Mouse (Mus musculus) Muller cell, postnatal 12 days (primary cell): ENCODE results near the gene Btbd35f28.
"Not testable (repeated sequence)": the region's sequence is repeated elsewhere in the genome, so short reads cannot be mapped to it uniquely, and the experiment has no call there.

Experiments
- DNase-seq: peaks from one replicate; pipeline ENCODE4 v3.0.0-alpha.2; 2015; ENCODE audit errors: inconsistent ontology term

The Btbd35f28 gene

GRCm38 (mm10) chrX:4196276-4196675, at the start of gene Btbd35f28:
Gene Btbd35f28 (plus strand): TSS chrX:4196576.
- not testable (repeated sequence) for DNase-seq
